Mouse (Mus musculus) small intestine, adult 2 months (tissue): ENCODE measurements at regions not wholly inside any gene's neighbourhood (a gene's known extent, or its start where the extent isn't known, plus 50 kb on each side); places are given as distances from the start of the nearest gene placed in this dataset.

Source experiments
- H3K27ac ChIP-seq: fragments of 200-500 bp; 2 replicates; pipeline ENCODE4 v1.5.1; 2012; ENCODE audit warnings: low read depth, low read length, control low read depth, inconsistent platforms; ENCODE audit not compliant: insufficient read depth
- H3K27me3 ChIP-seq: fragments of 200-500 bp; 2 replicates; pipeline ENCODE4 v1.6.1; 2012; ENCODE audit warnings: mild to moderate bottlenecking, moderate library complexity, low read length, inconsistent platforms; ENCODE audit not compliant: control insufficient read depth, insufficient read depth
- H3K36me3 ChIP-seq: fragments of 200-500 bp; 2 replicates; pipeline ENCODE4 v1.6.1; 2012; ENCODE audit warnings: mild to moderate bottlenecking, low read length, control low read depth, inconsistent platforms; ENCODE audit not compliant: control insufficient read depth, insufficient read depth
- H3K4me1 ChIP-seq: fragments of 200-500 bp; 2 replicates; pipeline ENCODE4 v1.6.1; 2012; ENCODE audit warnings: low read length, inconsistent platforms, mixed read lengths; ENCODE audit not compliant: control insufficient read depth, insufficient read depth, insufficient read length
- H3K4me3 ChIP-seq: fragments of 200-500 bp; 2 replicates; pipeline ENCODE4 v1.5.1; 2012; ENCODE audit warnings: low read depth, mild to moderate bottlenecking, control low read depth, inconsistent platforms, low read length, moderate library complexity
- CTCF ChIP-seq: fragments of 200-500 bp; IDR thresholded peaks from 2 replicates; pipeline ENCODE4 v1.5.1; 2012; ENCODE audit warnings: low read depth, mild to moderate bottlenecking, control low read depth, inconsistent platforms, low read length, moderate library complexity, mixed read lengths; ENCODE audit not compliant: insufficient replicate concordance, insufficient read length; ENCODE audit errors: extremely low read depth
- POLR2A ChIP-seq: fragments of 200-500 bp; IDR thresholded peaks from 2 replicates; pipeline ENCODE4 v1.6.1; 2012; ENCODE audit warnings: low read depth, mild to moderate bottlenecking, control low read depth, inconsistent platforms, low read length, moderate library complexity
- WGBS: fragments of 180-500 bp; shearing (Covaris S2); methylation state at CpG from one replicate; pipeline ENCODE4 v1.1.7; 2018; 5-methylcytosine and 5-hydroxymethylcytosine counted together

- TF ChIP-seq CTCF (no peak), POLR2A (no peak)
- Histone ChIP-seq H3K4me3 (no peak overlapping the region), H3K36me3 (no peaks in the 10 kb centered on the region), H3K4me1 (no peaks in the 10 kb centered on the region), H3K27ac (no peak overlapping the region), H3K27me3 (no peaks in the 10 kb centered on the region)
- WGBS, result 69% methylated on average over 2 of the region's 2 CpGs
Observed at GRCm38 (mm10) chr3:117520461-117520860, 54.2 kb upstream of the Plppr5 start.

- no peaks in the 10 kb centered on the region for H3K36me3 ChIP-seq
- H3K27me3 ChIP-seq, result no peaks in the 10 kb centered on the region
- H3K4me3 ChIP-seq, result no peak overlapping the region
- no peak for TF ChIP-seq CTCF
- TF ChIP-seq POLR2A, result no peak
- H3K27ac ChIP-seq, result no peak overlapping the region
- no peaks in the 10 kb centered on the region for H3K4me1 ChIP-seq
Observed at GRCm38 (mm10) chr3:117508090-117508489, 66.5 kb upstream of the Plppr5 start.

- WGBS, result 73% methylated on average over 1 of the region's 1 CpGs
- H3K36me3 ChIP-seq, result no peaks in the 10 kb centered on the region
- TF ChIP-seq POLR2A (no peak), CTCF (no peak)
- H3K4me1 ChIP-seq, result no peaks in the 10 kb centered on the region
- H3K27ac ChIP-seq, result no peak overlapping the region
- H3K27me3 ChIP-seq, result no peaks in the 10 kb centered on the region
- no peak overlapping the region for H3K4me3 ChIP-seq
Observed at GRCm38 (mm10) chr3:117506151-117506723, 68.4 kb upstream of the Plppr5 start.

- H3K4me3 ChIP-seq, result no peak overlapping the region
- H3K27ac ChIP-seq, result no peak overlapping the region
- H3K36me3 ChIP-seq, result no peaks in the 10 kb centered on the region
- no peaks in the 10 kb centered on the region for H3K27me3 ChIP-seq
- TF ChIP-seq POLR2A, result no peak
- TF ChIP-seq CTCF, result no peak
- 49% methylated on average over 5 of the region's 5 CpGs for WGBS
- H3K4me1 ChIP-seq, result no peaks in the 10 kb centered on the region
Observed at GRCm38 (mm10) chr3:117501107-117501506, 73.5 kb upstream of the Plppr5 start.

- TF ChIP-seq CTCF (no peak), POLR2A (no peak)
- WGBS, result 86% methylated on average over 5 of the region's 5 CpGs
- no peak overlapping the region for H3K27ac ChIP-seq
- H3K36me3 ChIP-seq, result no peaks in the 10 kb centered on the region
- H3K4me3 ChIP-seq, result no peak overlapping the region
- H3K27me3 ChIP-seq, result no peaks in the 10 kb centered on the region
- H3K4me1 ChIP-seq, result no peaks in the 10 kb centered on the region
Observed at GRCm38 (mm10) chr3:117498138-117498897, 76.3 kb upstream of the Plppr5 start.

GRCm38 (mm10) chr3:117494118-117494517 lies 80.5 kb upstream of the Plppr5 start:
- Histone ChIP-seq H3K27me3 (no peaks in the 10 kb centered on the region), H3K4me1 (no peaks in the 10 kb centered on the region), H3K27ac (no peak overlapping the region), H3K4me3 (no peak overlapping the region), H3K36me3 (no peaks in the 10 kb centered on the region)
- 66% methylated on average over 2 of the region's 2 CpGs for WGBS
- TF ChIP-seq CTCF (no peak), POLR2A (no peak)

GRCm38 (mm10) chr3:117487281-117488027 lies 87.2 kb upstream of the Plppr5 start:
- Histone ChIP-seq H3K4me3 (no peak overlapping the region), H3K4me1 (no peaks in the 10 kb centered on the region), H3K27ac (no peak overlapping the region), H3K27me3 (no peaks in the 10 kb centered on the region), H3K36me3 (no peaks in the 10 kb centered on the region)
- TF ChIP-seq CTCF (no peak), POLR2A (no peak)
- 72% methylated on average over 11 of the region's 11 CpGs for WGBS
